Mouse (Mus musculus) left cerebral cortex, postnatal 25 days (tissue): Measurements from ENCODE around the gene Rusc2. TPM values are rescaled to one million over a fixed set of nuclear protein-coding genes. Genes with fewer than 3 reads are reported as not detected.

Experiments used
- DNase-seq, 2 experiments: peaks; one replicate each; pipeline ENCODE4 v3.0.0; 2022; ENCODE audit warnings: low spot score in 2 of 2, mixed read lengths in 1 of 2
- intact Hi-C: fragments of 180-260 bp; cut with DNase I; formaldehyde crosslinking; loops from one replicate; pipeline ENCODE4 v1.15.1; 2025
- total RNA-seq, 2 experiments: library from RNA; stranded (reverse); gene quantifications; 2 replicates each; pipeline ENCODE4 v1.2.3; 2021

Rusc2 gene
- total RNA-seq, 2 experiments from 2014 or later = 129 to 138 TPM

GRCm38 (mm10) chr4:43476604-43477003 is 94.8 kb downstream of the Rusc2 start:
- intact Hi-C loops = no loop called here
- no peak for DNase-seq

Other genes with a start within 250 kb of the Rusc2 start
- gene Atp8b5, start 114.8 kb upstream of the Rusc2 start, total RNA-seq = under 1 TPM; 0.23 to 0.46 TPM
- gene Fam166b, start 47.2 kb downstream of the Rusc2 start, total RNA-seq = 1 to 10 TPM in 1 of 2 experiments, under 1 TPM in 1; 0.62 to 1.2 TPM
- gene Tesk1, start 60.0 kb downstream of the Rusc2 start, total RNA-seq = 10 to 100 TPM; 86.6 to 87.1 TPM
- gene Cd72, start 72.6 kb downstream of the Rusc2 start, total RNA-seq = 1 to 10 TPM; 1.0 to 2.2 TPM
- gene Sit1, start 101.8 kb downstream of the Rusc2 start, total RNA-seq = not detected
- gene Ccdc107, start 110.9 kb downstream of the Rusc2 start, total RNA-seq = 10 to 100 TPM; 22.3 to 25.4 TPM
- under 1 TPM; 0.37 to 0.96 TPM for gene Arhgef39, start 117.7 kb downstream of the Rusc2 start, total RNA-seq
- 1 to 10 TPM in 1 of 2 experiments, not detected in 1; 1.0 TPM for gene Car9, start 125.0 kb downstream of the Rusc2 start, total RNA-seq
- gene Tpm2, start 141.8 kb downstream of the Rusc2 start, total RNA-seq = 1 to 10 TPM; 8.0 to 8.1 TPM
- 10 to 100 TPM; 77.0 to 77.3 TPM for gene Creb3, start 180.4 kb downstream of the Rusc2 start, total RNA-seq
- 10 to 100 TPM; 51.7 to 53.4 TPM for gene Tln1, start 180.7 kb downstream of the Rusc2 start, total RNA-seq
- 10 to 100 TPM; 44.3 to 46.7 TPM for gene Rgp1, start 196.7 kb downstream of the Rusc2 start, total RNA-seq
- 10 to 100 TPM; 65.9 to 69.4 TPM for gene Gba2, start 196.9 kb downstream of the Rusc2 start, total RNA-seq
- gene Msmp, start 202.5 kb downstream of the Rusc2 start, total RNA-seq = under 1 TPM in 1 of 2 experiments, not detected in 1; 0.50 TPM
- gene Npr2, start 250.0 kb downstream of the Rusc2 start, total RNA-seq = 10 to 100 TPM; 49.0 to 50.1 TPM